Mouse (Mus musculus): ENCODE data around the gene Rcn3.

Rcn3 gene

GRCm38 (mm10) chr7:45052181-45052861 lies 39.7 kb downstream of the Rcn3 start:
- ATAC-seq (ENCODE audit: insufficient number of reproducible peaks, low FRiP score, low TSS enrichment): no peak

GRCm38 (mm10) chr7:45051601-45051974 lies 40.4 kb downstream of the Rcn3 start:
- ATAC-seq (ENCODE audit: insufficient number of reproducible peaks, low FRiP score, low TSS enrichment): no peak

GRCm38 (mm10) chr7:45050945-45051600 lies 40.9 kb downstream of the Rcn3 start:
- ATAC-seq (ENCODE audit: insufficient number of reproducible peaks, low FRiP score, low TSS enrichment): 0 out of 2 replicates have a peak, but pooled peaks have one; percentile 32

- no peak for ATAC-seq (ENCODE audit: insufficient number of reproducible peaks, low FRiP score, low TSS enrichment)
Measured at GRCm38 (mm10) chr7:45048923-45049657, 42.9 kb downstream of the Rcn3 start.

- ATAC-seq (ENCODE audit: insufficient number of reproducible peaks, low FRiP score, low TSS enrichment): no peak
Measured at GRCm38 (mm10) chr7:45048001-45048890, 43.8 kb downstream of the Rcn3 start.

GRCm38 (mm10) chr7:45047491-45047890 lies 44.5 kb downstream of the Rcn3 start:
- ATAC-seq (ENCODE audit: insufficient number of reproducible peaks, low FRiP score, low TSS enrichment): no peak

- ATAC-seq (ENCODE audit: insufficient number of reproducible peaks, low FRiP score, low TSS enrichment): no peak
Measured at GRCm38 (mm10) chr7:45046853-45047350, 45.1 kb downstream of the Rcn3 start.

- ATAC-seq (ENCODE audit: insufficient number of reproducible peaks, low FRiP score, low TSS enrichment): no peak
Measured at GRCm38 (mm10) chr7:45045741-45046140, 46.3 kb downstream of the Rcn3 start.

GRCm38 (mm10) chr7:45043307-45043706 lies 48.7 kb downstream of the Rcn3 start:
- ATAC-seq (ENCODE audit: insufficient number of reproducible peaks, low FRiP score, low TSS enrichment): no peak

GRCm38 (mm10) chr7:45040851-45041250 lies 51.2 kb downstream of the Rcn3 start:
- no peak for ATAC-seq (ENCODE audit: insufficient number of reproducible peaks, low FRiP score, low TSS enrichment)

GRCm38 (mm10) chr7:45038411-45038810 lies 53.6 kb downstream of the Rcn3 start:
- ATAC-seq (ENCODE audit: insufficient number of reproducible peaks, low FRiP score, low TSS enrichment): no peak

GRCm38 (mm10) chr7:45037720-45038361 lies 54.2 kb downstream of the Rcn3 start:
- no peak for ATAC-seq (ENCODE audit: insufficient number of reproducible peaks, low FRiP score, low TSS enrichment)

- no peak for ATAC-seq (ENCODE audit: insufficient number of reproducible peaks, low FRiP score, low TSS enrichment)
Measured at GRCm38 (mm10) chr7:45036702-45037101, 55.3 kb downstream of the Rcn3 start.

- no peak for ATAC-seq (ENCODE audit: insufficient number of reproducible peaks, low FRiP score, low TSS enrichment)
Measured at GRCm38 (mm10) chr7:45035631-45036030, 56.4 kb downstream of the Rcn3 start.

GRCm38 (mm10) chr7:45033722-45034359 lies 58.2 kb downstream of the Rcn3 start:
- ATAC-seq (ENCODE audit: insufficient number of reproducible peaks, low FRiP score, low TSS enrichment): no peak

Data from cerebellum, adult (tissue).